Mouse (Mus musculus) hindbrain, embryonic 11.5 days (tissue): ENCODE data around the gene Unc5c. TPM values are rescaled to one million over a fixed set of nuclear protein-coding genes. Genes with fewer than 3 reads are reported as not detected.

Experiments
- ATAC-seq: fragments of 200-750 bp; cut with Nextera tagmentation; 2 replicates; pipeline ENCODE4 v1.8.0; 2017; ENCODE audit warnings: mild to moderate bottlenecking, moderate TSS enrichment, moderate library complexity; ENCODE audit not compliant: low FRiP score
- DNase-seq: peaks from one replicate; pipeline ENCODE4 v3.0.0-alpha.2; 2015; ENCODE audit warnings: low spot score
- H3K27ac ChIP-seq: fragments of 300-500 bp; sonication (generic); 2 replicates; pipeline ENCODE4 v1.5.1; 2014; ENCODE audit warnings: mild to moderate bottlenecking, low read depth, low read length
- H3K27me3 ChIP-seq: fragments of 300-500 bp; sonication (generic); 2 replicates; pipeline ENCODE4 v1.6.1; 2014; ENCODE audit warnings: mild to moderate bottlenecking, low read length, moderate library complexity, mixed read lengths; ENCODE audit not compliant: control insufficient read depth, insufficient read depth
- H3K36me3 ChIP-seq: fragments of 300-500 bp; sonication (generic); 2 replicates; pipeline ENCODE4 v1.6.1; 2014; ENCODE audit warnings: mild to moderate bottlenecking, low read length, moderate library complexity, mixed read lengths; ENCODE audit not compliant: control insufficient read depth, insufficient read depth
- H3K4me1 ChIP-seq: fragments of 300-500 bp; sonication (generic); replicated peaks from 2 replicates; pipeline ENCODE4 v1.6.1; 2014; ENCODE audit warnings: low read length, mixed read lengths; ENCODE audit not compliant: control insufficient read depth, insufficient read depth
- H3K4me2 ChIP-seq: fragments of 300-500 bp; sonication (generic); replicated peaks from 2 replicates; pipeline ENCODE4 v1.6.1; 2014; ENCODE audit warnings: mild to moderate bottlenecking, low read depth, low read length
- H3K4me3 ChIP-seq: fragments of 300-500 bp; sonication (generic); 2 replicates; pipeline ENCODE4 v1.5.1; 2014; ENCODE audit warnings: low read depth, low read length
- H3K9ac ChIP-seq: fragments of 300-500 bp; sonication (generic); 2 replicates; pipeline ENCODE4 v1.6.1; 2014; ENCODE audit warnings: low read depth, low read length
- H3K9me3 ChIP-seq: fragments of 300-500 bp; sonication (generic); 2 replicates; pipeline ENCODE4 v1.6.1; 2016; ENCODE audit warnings: low read length; ENCODE audit not compliant: control insufficient read depth
- WGBS: fragments of 180-500 bp; shearing (Covaris S2); extraction: QIAGEN DNeasy Blood & Tissue Kit; methylation state at CpG from one replicate; pipeline ENCODE4 v1.1.7; 2014; 5-methylcytosine and 5-hydroxymethylcytosine counted together
- polyA plus RNA-seq: library from polyadenylated mRNA; unstranded; fragments of >200 nt; fragmentation: Nextera tagmentation; extraction: Ambion mirVana; gene quantifications from 2 replicates; pipeline ENCODE4 v1.2.1, GENCODE M21; 2014

The Unc5c gene
- polyA plus RNA-seq, 1 experiment from 2014 or later, result 19.5 TPM

GRCm38 (mm10) chr3:141810944-141811343 is 345.9 kb downstream of the Unc5c start:
- WGBS, result 37% methylated on average over 7 of the region's 7 CpGs
- Histone ChIP-seq H3K9ac (no peak overlapping the region), H3K27me3 (no peaks in the 10 kb centered on the region), H3K36me3 (no peaks in the 10 kb centered on the region), H3K4me3 (no peak overlapping the region), H3K27ac (no peak overlapping the region), H3K4me1 (0 out of 2 replicates have a peak, but pooled peaks cover 3% of the 10 kb centered on the region), H3K9me3 (no peaks in the 10 kb centered on the region), H3K4me2 (no peak overlapping the region)
- ATAC-seq (peak; percentile 77), DNase-seq (peak; percentile 19)

- 22% methylated on average over 2 of the region's 2 CpGs for WGBS
- Histone ChIP-seq H3K9ac (no peak overlapping the region), H3K36me3 (no peaks in the 10 kb centered on the region), H3K9me3 (no peaks in the 10 kb centered on the region), H3K4me2 (no peak overlapping the region), H3K27ac (no peak overlapping the region), H3K27me3 (no peaks in the 10 kb centered on the region), H3K4me3 (no peak overlapping the region), H3K4me1 (0 out of 2 replicates have a peak, but pooled peaks cover 3% of the 10 kb centered on the region)
- DNase-seq (peak; percentile 63), ATAC-seq (no peak)
These were observed 346.3 kb downstream of the Unc5c start for GRCm38 (mm10) chr3:141811348-141811747.

- ATAC-seq, result no peak
These were observed 349.8 kb downstream of the Unc5c start for GRCm38 (mm10) chr3:141814776-141815175.

GRCm38 (mm10) chr3:141818615-141819312 is 353.7 kb downstream of the Unc5c start:
- H3K27me3 ChIP-seq, result no peaks in the 10 kb centered on the region
- DNase-seq (peak; percentile 50), ATAC-seq (peak; percentile 83)
- H3K4me2 ChIP-seq, result peak overlapping the region; percentile 25
- peak overlapping the region; percentile 72 for H3K27ac ChIP-seq
- no peaks in the 10 kb centered on the region for H3K9me3 ChIP-seq
- no peak overlapping the region for H3K4me3 ChIP-seq
- 11% methylated on average over 3 of the region's 3 CpGs for WGBS
- no peaks in the 10 kb centered on the region for H3K36me3 ChIP-seq
- H3K4me1 ChIP-seq, result peaks cover 5% of the 10 kb centered on the region
- H3K9ac ChIP-seq, result no peak overlapping the region

More at GRCm38 (mm10) chr3:141814776-141815175, 349.8 kb downstream of the Unc5c start:
- no peak overlapping the region for H3K9ac ChIP-seq
- H3K4me2 ChIP-seq, result no peak overlapping the region
- WGBS, result 65% methylated on average over 1 of the region's 1 CpGs
- no peaks in the 10 kb centered on the region for H3K9me3 ChIP-seq
- no peak for DNase-seq
- no peaks in the 10 kb centered on the region for H3K36me3 ChIP-seq
- H3K27me3 ChIP-seq, result no peaks in the 10 kb centered on the region
- 0 out of 2 replicates have a peak overlapping the region, but pooled peaks have one; percentile 24 for H3K27ac ChIP-seq
- H3K4me3 ChIP-seq, result no peak overlapping the region
- peaks cover 7% of the 10 kb centered on the region for H3K4me1 ChIP-seq

GRCm38 (mm10) chr3:141819331-141819941 is 354.4 kb downstream of the Unc5c start:
- no peaks in the 10 kb centered on the region for H3K36me3 ChIP-seq
- no peaks in the 10 kb centered on the region for H3K9me3 ChIP-seq
- H3K4me3 ChIP-seq, result no peak overlapping the region
- 8% methylated on average over 13 of the region's 13 CpGs for WGBS
- H3K9ac ChIP-seq, result no peak overlapping the region
- peak overlapping the region; percentile 25 for H3K4me2 ChIP-seq
- no peaks in the 10 kb centered on the region for H3K27me3 ChIP-seq
- peaks cover 5% of the 10 kb centered on the region for H3K4me1 ChIP-seq
- peak overlapping the region; percentile 72 for H3K27ac ChIP-seq
- peak; percentile 97 for ATAC-seq
- DNase-seq, result peak; percentile 85

GRCm38 (mm10) chr3:141828301-141828700 is 363.3 kb downstream of the Unc5c start:
- no peaks in the 10 kb centered on the region for H3K27me3 ChIP-seq
- H3K4me1 ChIP-seq, result no peaks in the 10 kb centered on the region
- WGBS, result 93% methylated on average over 5 of the region's 5 CpGs
- no peaks in the 10 kb centered on the region for H3K9me3 ChIP-seq
- DNase-seq (no peak), ATAC-seq (no peak)
- H3K36me3 ChIP-seq, result peaks cover 3% of the 10 kb centered on the region; the same call in 1 of the 2 replicates
- H3K4me3 ChIP-seq, result no peak overlapping the region
- no peak overlapping the region for H3K4me2 ChIP-seq
- no peak overlapping the region for H3K9ac ChIP-seq
- no peak overlapping the region for H3K27ac ChIP-seq

- Histone ChIP-seq H3K9me3 (no peaks in the 10 kb centered on the region), H3K4me1 (no peaks in the 10 kb centered on the region), H3K27me3 (no peaks in the 10 kb centered on the region), H3K27ac (no peak overlapping the region), H3K9ac (no peak overlapping the region), H3K4me2 (no peak overlapping the region), H3K4me3 (no peak overlapping the region), H3K36me3 (peaks cover 3% of the 10 kb centered on the region; the same call in 1 of the 2 replicates)
- ATAC-seq (peak; percentile 87), DNase-seq (peak; percentile 73)
- WGBS, result 29% methylated on average over 3 of the region's 3 CpGs
These were observed 366.1 kb downstream of the Unc5c start for GRCm38 (mm10) chr3:141831135-141831534.

- 45% methylated on average over 7 of the region's 7 CpGs for WGBS
- Histone ChIP-seq H3K4me2 (no peak overlapping the region), H3K27ac (no peak overlapping the region), H3K9me3 (no peaks in the 10 kb centered on the region), H3K4me1 (no peaks in the 10 kb centered on the region), H3K27me3 (no peaks in the 10 kb centered on the region), H3K36me3 (no peaks in the 10 kb centered on the region), H3K9ac (no peak overlapping the region), H3K4me3 (no peak overlapping the region)
- ATAC-seq (peak; percentile 63), DNase-seq (peak; percentile 73)
These were observed 373.8 kb downstream of the Unc5c start for GRCm38 (mm10) chr3:141838864-141839263.

- H3K4me1 ChIP-seq, result no peaks in the 10 kb centered on the region
- no peak overlapping the region for H3K9ac ChIP-seq
- ATAC-seq (no peak), DNase-seq (no peak)
- no peaks in the 10 kb centered on the region for H3K27me3 ChIP-seq
- WGBS, result 74% methylated on average over 1 of the region's 1 CpGs
- no peak overlapping the region for H3K27ac ChIP-seq
- no peak overlapping the region for H3K4me2 ChIP-seq
- no peak overlapping the region for H3K4me3 ChIP-seq
- H3K36me3 ChIP-seq, result no peaks in the 10 kb centered on the region
- H3K9me3 ChIP-seq, result no peaks in the 10 kb centered on the region
These were observed 384.2 kb downstream of the Unc5c start for GRCm38 (mm10) chr3:141849206-141849605.
